Mouse (Mus musculus) lung, postnatal 0 days (tissue): Measurements from ENCODE around the gene Pdcd10.

Experiments
- CTCF ChIP-seq: IDR thresholded peaks from 2 replicates; pipeline ENCODE4 v1.5.1; 2016; ENCODE audit warnings: antibody characterized with exemption, mild to moderate bottlenecking
- EP300 ChIP-seq: IDR thresholded peaks from 2 replicates; pipeline ENCODE4 v1.6.1; 2016; ENCODE audit warnings: antibody characterized with exemption, mild to moderate bottlenecking, control low read depth

DNA sequence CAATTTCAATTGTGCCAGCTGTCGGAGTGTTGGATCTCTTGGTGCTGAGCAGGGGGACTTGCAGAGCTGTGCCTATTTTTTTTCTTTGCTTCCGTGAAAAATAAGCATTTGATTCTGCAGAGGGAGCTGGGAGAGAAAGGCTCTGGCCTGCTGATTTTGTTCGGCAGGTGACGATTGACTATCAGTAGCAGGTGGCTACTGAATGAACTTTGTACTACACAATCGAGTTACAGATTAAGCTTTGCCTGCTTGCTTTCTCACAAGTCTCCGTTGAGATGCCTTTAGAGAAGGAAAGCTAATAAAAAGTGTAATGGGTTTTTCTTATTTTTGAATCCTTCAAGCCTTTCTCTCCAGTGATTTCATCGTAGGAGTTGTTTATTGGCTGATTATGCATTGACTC is 81.5 kb downstream of the Pdcd10 start:
- TF ChIP-seq CTCF (no peak), EP300 (no peak)
